In the genomic region with DNA sequence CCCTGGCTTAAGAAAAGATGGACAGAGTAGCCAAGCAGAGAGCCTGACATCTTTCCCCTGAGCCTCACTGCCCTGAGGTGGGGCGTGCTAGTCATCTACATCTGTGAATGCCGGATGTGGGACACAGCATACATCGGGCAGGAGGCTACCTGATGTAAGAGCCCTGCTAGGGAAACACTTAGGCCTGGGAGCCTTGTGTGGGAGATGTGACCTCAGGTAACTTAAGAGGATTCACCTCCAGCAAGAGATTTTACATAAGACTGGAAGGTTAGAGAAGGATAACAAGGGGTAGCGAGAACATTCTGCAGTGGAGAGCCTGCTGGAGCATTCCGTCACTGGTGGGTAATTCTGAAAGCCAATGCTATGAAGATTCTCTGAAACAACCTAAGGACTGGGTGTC, we compare ENCODE assay signal across 12 mouse cellular contexts.
DNase-seq lines count a peak whose midpoint lies in the region; ATAC-seq and TF ChIP-seq lines count a peak whose summit lies in the region.
"Had no signal": no experiment of that assay in that cellular context is flagged by ENCODE, and none has a peak within 500 bp of the region (broad histone marks: within the 10 kb centered on the region; RNA-seq: fewer than 3 reads in every experiment).

No protein-coding gene starts in this region.

- H3K9ac ChIP-seq in kidney, embryonic 14.5 days (ENCODE audit: low read depth, low read length), result no peak overlapping the region
- H3K9ac ChIP-seq in embryonic facial prominence, embryonic 15.5 days, result no peak overlapping the region
- H3K9ac ChIP-seq in hindbrain, embryonic 14.5 days, result peak overlapping the region; percentile 12
- peak overlapping the region; percentile 13; the same call in 1 of the 2 replicates for H3K9ac ChIP-seq in midbrain, embryonic 16.5 days (ENCODE audit: low read depth, low read length)
- H3K9ac ChIP-seq: limb, embryonic 15.5 days had no signal

- DNase-seq in kidney, adult 2 months, result no peak
- DNase-seq in hindbrain, embryonic 14.5 days (ENCODE audit: low spot score), result no peak
- no peak for DNase-seq in adrenal gland, adult (ENCODE audit: inconsistent age in 2 of 2, low spot score in 1 of 2)
- no peak for DNase-seq in spleen, postnatal 14 days (ENCODE audit: low spot score in 2 of 2)
- DNase-seq in testis, postnatal 14 days (ENCODE audit: low spot score), result no peak
- DNase-seq: lung, postnatal 36 days; thymus, postnatal 14 days had no signal

- H3K9me3 ChIP-seq in kidney, embryonic 14.5 days (ENCODE audit: control insufficient read depth, low read length), result no peaks in the 10 kb centered on the region
- H3K9me3 ChIP-seq in embryonic facial prominence, embryonic 15.5 days (replicated peaks), result no peaks in the 10 kb centered on the region
- H3K9me3 ChIP-seq in hindbrain, embryonic 14.5 days (ENCODE audit: control insufficient read depth, low read length), result no peaks in the 10 kb centered on the region
- no peaks in the 10 kb centered on the region for H3K9me3 ChIP-seq in midbrain, embryonic 16.5 days (replicated peaks; ENCODE audit: control insufficient read depth, low read length, poor library complexity, severe bottlenecking)
- H3K9me3 ChIP-seq: limb, embryonic 15.5 days had no signal

- no peak overlapping the region for H3K27ac ChIP-seq in kidney, embryonic 14.5 days (ENCODE audit: low read depth, low read length)
- no peak overlapping the region for H3K27ac ChIP-seq in kidney, adult 2 months (ENCODE audit: insufficient read depth, low read depth, low read length)
- H3K27ac ChIP-seq in embryonic facial prominence, embryonic 15.5 days (replicated peaks), result peak overlapping the region; percentile 53; the same call in 1 of the 2 replicates
- H3K27ac ChIP-seq in hindbrain, embryonic 14.5 days, result peak overlapping the region; percentile 84
- peak overlapping the region; percentile 77 for H3K27ac ChIP-seq in midbrain, embryonic 16.5 days (ENCODE audit: low read length)
- H3K27ac ChIP-seq: limb, embryonic 15.5 days had no signal

- 0 out of 2 replicates have a peak, but pooled peaks have one; percentile 11 for ATAC-seq in kidney, embryonic 14.5 days (ENCODE audit: low FRiP score, low TSS enrichment)
- ATAC-seq in embryonic facial prominence, embryonic 15.5 days (ENCODE audit: insufficient number of reproducible peaks, low FRiP score, low TSS enrichment, low read depth), result no peak
- ATAC-seq in hindbrain, embryonic 14.5 days (ENCODE audit: low FRiP score), result no peak
- ATAC-seq in midbrain, embryonic 16.5 days, result no peak; the same call in 1 of the 2 replicates
- ATAC-seq: inflammation-experienced regulatory T-cells, adult 6 months had no signal

- peaks cover 5% of the 10 kb centered on the region; the same call in 1 of the 2 replicates for H3K36me3 ChIP-seq in kidney, embryonic 14.5 days (ENCODE audit: control insufficient read depth, insufficient read depth, low read length)
- H3K36me3 ChIP-seq in kidney, adult 2 months (ENCODE audit: control insufficient read depth, insufficient read depth, low read length), result no peaks in the 10 kb centered on the region
- peaks cover 19% of the 10 kb centered on the region; the same call in 1 of the 2 replicates for H3K36me3 ChIP-seq in embryonic facial prominence, embryonic 15.5 days
- no peaks in the 10 kb centered on the region for H3K36me3 ChIP-seq in hindbrain, embryonic 14.5 days (replicated peaks; ENCODE audit: control insufficient read depth, insufficient read depth)
- no peaks in the 10 kb centered on the region for H3K36me3 ChIP-seq in midbrain, embryonic 16.5 days (ENCODE audit: control insufficient read depth, insufficient read depth, low read length)

- no peak for TF ChIP-seq POLR2A in kidney, adult 2 months (IDR thresholded peaks at IDR 0.05; ENCODE audit: low read depth, low read length)

- no peak overlapping the region for H3K4me2 ChIP-seq in kidney, embryonic 14.5 days (replicated peaks; ENCODE audit: low read depth, low read length)
- no peak overlapping the region for H3K4me2 ChIP-seq in embryonic facial prominence, embryonic 15.5 days (replicated peaks)
- H3K4me2 ChIP-seq in hindbrain, embryonic 14.5 days (replicated peaks), result no peak overlapping the region
- no peak overlapping the region for H3K4me2 ChIP-seq in midbrain, embryonic 16.5 days (ENCODE audit: low read length)
- H3K4me2 ChIP-seq: limb, embryonic 15.5 days had no signal

- H3K4me3 ChIP-seq in kidney, embryonic 14.5 days (ENCODE audit: low read length), result no peak overlapping the region
- no peak overlapping the region for H3K4me3 ChIP-seq in kidney, adult 2 months (ENCODE audit: insufficient read depth, low read depth, low read length)
- H3K4me3 ChIP-seq in embryonic facial prominence, embryonic 15.5 days (replicated peaks), result no peak overlapping the region
- no peak overlapping the region for H3K4me3 ChIP-seq in hindbrain, embryonic 14.5 days (replicated peaks; ENCODE audit: low read length)
- no peak overlapping the region for H3K4me3 ChIP-seq in midbrain, embryonic 16.5 days (ENCODE audit: low read depth, low read length)
- H3K4me3 ChIP-seq: limb, embryonic 15.5 days had no signal

- H3K4me1 ChIP-seq in kidney, embryonic 14.5 days (ENCODE audit: control insufficient read depth, insufficient read depth, low read length), result peaks cover 21% of the 10 kb centered on the region
- no peaks in the 10 kb centered on the region for H3K4me1 ChIP-seq in kidney, adult 2 months (ENCODE audit: control insufficient read depth, insufficient read depth, low read length)
- H3K4me1 ChIP-seq in embryonic facial prominence, embryonic 15.5 days, result peaks cover 15% of the 10 kb centered on the region; the same call in 1 of the 2 replicates
- H3K4me1 ChIP-seq in hindbrain, embryonic 14.5 days (replicated peaks; ENCODE audit: control insufficient read depth, insufficient read depth, low read length), result peaks cover 22% of the 10 kb centered on the region
- peaks cover 19% of the 10 kb centered on the region for H3K4me1 ChIP-seq in midbrain, embryonic 16.5 days (ENCODE audit: control insufficient read depth, insufficient read depth, low read length)

- no peak for TF ChIP-seq CTCF in kidney, adult 2 months (conservative IDR thresholded peaks at IDR 0.05; ENCODE audit: insufficient read depth, insufficient read length, low read depth, low read length)

- H3K27me3 ChIP-seq in kidney, embryonic 14.5 days (ENCODE audit: control insufficient read depth, insufficient read depth, low read length), result no peaks in the 10 kb centered on the region
- H3K27me3 ChIP-seq in kidney, adult 2 months (replicated peaks; ENCODE audit: control insufficient read depth, insufficient read depth, low read length), result no peaks in the 10 kb centered on the region
- no peaks in the 10 kb centered on the region for H3K27me3 ChIP-seq in embryonic facial prominence, embryonic 15.5 days
- H3K27me3 ChIP-seq in hindbrain, embryonic 14.5 days (ENCODE audit: control insufficient read depth, insufficient read depth, low read length), result no peaks in the 10 kb centered on the region
- no peaks in the 10 kb centered on the region for H3K27me3 ChIP-seq in midbrain, embryonic 16.5 days (ENCODE audit: control insufficient read depth, insufficient read depth, low read depth, low read length)
- H3K27me3 ChIP-seq: limb, embryonic 15.5 days had no signal

- 51% methylated on average over 5 of the region's 5 CpGs for WGBS in kidney, embryonic 14.5 days
- WGBS in kidney, adult 2 months, result 83% methylated on average over 5 of the region's 5 CpGs
- whole genome bisulfite sequencing in embryonic facial prominence, embryonic 15.5 days, result 70% methylated on average over 5 of the region's 5 CpGs
- WGBS in hindbrain, embryonic 14.5 days, result 32% methylated on average over 5 of the region's 5 CpGs
- 31% methylated on average over 5 of the region's 5 CpGs for whole genome bisulfite sequencing in midbrain, embryonic 16.5 days

Comparison
In these comparisons a context has a peak if more than half of its experiments do, and no peak if none do; other contexts are left out.
1. H3K27ac ChIP-seq: peak in embryonic facial prominence, embryonic 15.5 days (single experiment), hindbrain, embryonic 14.5 days (single experiment) and midbrain, embryonic 16.5 days (single experiment); none in kidney, embryonic 14.5 days (single experiment) and kidney, adult 2 months (single experiment).
2. H3K9ac ChIP-seq: peak in hindbrain, embryonic 14.5 days (single experiment) and midbrain, embryonic 16.5 days (single experiment); none in kidney, embryonic 14.5 days (single experiment) and embryonic facial prominence, embryonic 15.5 days (single experiment).